Mouse (Mus musculus) G1E (cell line): Measurements from ENCODE around the gene Zfp953.

ENCODE experiments used
- CTCF ChIP-seq: IDR thresholded peaks from 2 replicates; pipeline ENCODE4 v1.5.1; 2012; ENCODE audit warnings: low read depth, low read length, inconsistent platforms, mixed read lengths
- GATA1 ChIP-seq: IDR thresholded peaks from 2 replicates; pipeline ENCODE4 v1.6.1; 2012; ENCODE audit warnings: borderline replicate concordance, low read length, inconsistent platforms, mixed read lengths
- TAL1 ChIP-seq: conservative IDR thresholded peaks from 2 replicates; pipeline ENCODE4 v1.6.1; 2012; ENCODE audit warnings: low read depth, low read length, inconsistent platforms, mixed read lengths

DNA sequence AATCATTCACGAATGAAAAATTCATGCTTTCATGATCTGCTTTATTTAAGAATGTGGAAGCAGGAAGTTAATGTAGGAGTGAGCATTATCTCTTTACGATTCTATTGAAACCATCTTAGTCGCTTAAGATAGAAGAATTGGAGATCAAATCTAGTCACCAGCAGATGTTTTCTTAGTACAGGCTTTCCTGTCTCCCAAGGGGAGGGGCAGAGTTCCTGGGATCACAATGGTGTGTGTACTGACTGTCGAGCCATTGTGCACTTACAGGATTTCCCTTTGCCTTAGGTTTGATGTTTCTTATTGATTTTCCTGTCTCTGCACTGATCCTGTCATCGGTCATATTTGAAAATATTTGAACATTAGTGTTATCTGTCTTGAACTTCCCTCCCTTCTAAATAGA lies 53.7 kb downstream of the Zfp953 start:
- TF ChIP-seq TAL1 (no peak), CTCF (no peak), GATA1 (no peak)
